Mouse (Mus musculus): ENCODE measurements around the gene Gm3453.
"Not testable (repeated sequence)": the region's sequence is repeated elsewhere in the genome, so short reads cannot be mapped to it uniquely, and the experiment has no call there.

Gene Gm3453

DNA sequence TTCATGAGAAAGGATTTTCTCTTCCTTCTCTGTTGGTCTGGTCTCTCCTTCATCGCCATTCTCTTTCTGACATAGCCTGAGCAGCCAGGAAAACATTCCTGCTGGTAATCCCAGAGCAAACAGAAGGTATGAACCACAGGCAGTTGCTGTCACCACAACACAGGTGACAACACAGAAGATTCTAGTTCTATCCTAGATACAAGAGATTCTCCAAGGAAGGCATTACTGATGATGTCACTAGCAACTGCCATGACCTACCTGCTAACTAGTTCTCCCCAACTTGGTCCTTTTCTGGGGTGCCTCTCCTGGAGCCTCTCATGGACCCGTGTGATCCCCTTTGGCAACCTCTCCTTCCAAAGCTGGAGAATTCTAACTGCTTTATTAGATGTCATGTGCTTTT, at the start of gene Gm3453:
Gene Gm3453 (minus strand): TSS at position 101 of the 400 bp plus-strand sequence.
- in situ Hi-C loops (cut with MboI, MseI), result loop anchor here (25.0 kb wide), 1 partner anchor 1533 kb away; no protein-coding TSS in a partner anchor

- in situ Hi-C loops (cut with MboI, MseI), result loop anchor here (25.0 kb wide), 1 partner anchor 1525 kb away; no protein-coding TSS in a partner anchor
Measured at GRCm38 (mm10) chr14:5987136-5987535, 8.2 kb upstream of the Gm3453 start.

DNA sequence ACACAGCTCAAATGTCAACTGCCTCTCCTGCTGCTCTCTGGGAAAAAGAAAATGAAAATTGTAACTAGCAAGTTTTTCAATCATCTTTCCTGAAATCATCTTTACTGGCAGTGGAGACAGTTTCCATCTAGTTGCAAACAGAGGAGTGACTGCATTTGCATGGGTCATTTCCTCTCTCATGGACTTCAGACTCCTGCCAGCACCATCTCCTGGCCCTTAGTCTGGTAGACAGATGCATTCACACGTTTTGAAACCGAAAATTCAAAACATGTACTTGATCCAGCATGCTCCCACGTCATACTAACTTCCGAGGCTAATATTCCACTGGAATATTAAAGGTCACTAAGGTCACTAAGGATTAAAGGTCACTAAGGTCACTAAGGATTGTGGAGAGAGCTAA, 16.5 kb downstream of the Gm3453 start:
- in situ Hi-C loops (cut with MboI, MseI), result loop anchor here (5.0 to 10.0 kb wide), 4 partner anchors 85 to 1605 kb away; partner anchors contain the start of gene Gm3558

DNA sequence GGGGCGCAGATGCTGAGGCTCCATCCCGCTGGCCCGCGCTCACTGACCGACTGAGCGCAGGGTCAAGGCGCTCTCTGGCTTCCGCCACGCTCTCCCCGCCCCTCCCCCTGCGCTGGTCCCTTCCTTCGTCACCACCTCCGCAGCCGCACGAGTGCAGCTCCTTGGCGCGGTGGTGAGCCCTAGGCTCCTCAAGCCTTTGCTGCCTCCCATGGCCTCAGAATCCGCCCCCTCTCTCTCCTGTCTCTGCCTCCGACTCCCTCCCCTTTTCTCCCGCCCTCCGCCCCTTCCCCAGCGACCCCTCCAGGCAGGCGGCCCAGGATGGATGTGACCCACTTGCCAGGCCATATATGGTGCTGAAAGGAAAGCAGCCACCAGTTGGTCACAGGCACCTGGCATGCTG, 17.3 kb downstream of the Gm3453 start, which contains the start of gene Gm3248:
Gene Gm3248 (minus strand): TSS at position 111 of the 400 bp plus-strand sequence.
- in situ Hi-C loops (cut with MboI, MseI), result loop anchor here (5.0 to 10.0 kb wide), 4 partner anchors 84 to 1606 kb away; partner anchors contain the start of gene Gm3558

DNA sequence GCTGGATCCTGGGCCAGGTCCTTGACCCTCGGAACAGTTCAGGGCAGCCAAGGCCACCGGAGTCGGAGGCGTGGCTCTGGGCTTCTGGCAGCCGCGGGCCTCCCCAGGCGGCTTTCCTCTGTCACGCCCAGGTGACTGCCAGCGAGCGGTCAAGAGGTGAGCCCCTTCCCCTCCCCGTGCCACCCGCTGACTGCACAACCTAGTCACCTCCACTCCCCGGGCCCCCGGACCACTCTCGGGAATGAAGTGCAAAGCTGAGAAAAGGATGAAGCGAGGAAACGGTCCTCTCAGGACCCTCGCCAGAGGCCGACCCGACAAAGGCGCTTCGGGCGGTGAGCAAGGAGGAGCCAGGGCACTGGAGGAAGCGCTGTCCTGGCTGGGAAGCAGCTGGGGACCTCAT, 17.8 kb downstream of the Gm3453 start:
- in situ Hi-C loops (cut with MboI, MseI), result loop anchor here (5.0 to 10.0 kb wide), 4 partner anchors 84 to 1606 kb away; partner anchors contain the start of gene Gm3558

GRCm38 (mm10) chr14:5960479-5960878, 18.5 kb downstream of the Gm3453 start:
- in situ Hi-C loops (cut with MboI, MseI), result loop anchor here (5.0 to 10.0 kb wide), 4 partner anchors 83 to 1607 kb away; partner anchors contain the start of gene Gm3558

GRCm38 (mm10) chr14:5923276-5923675, 55.7 kb downstream of the Gm3453 start:
- in situ Hi-C loops (cut with MboI, MseI), result not testable (repeated sequence)
